Mouse (Mus musculus): ENCODE measurements at regions not wholly inside any gene's neighbourhood (a gene's known extent, or its start where the extent isn't known, plus 50 kb on each side); places are given as distances from the start of the nearest gene placed in this dataset.
A peak's percentile ranks its signal among the peaks of the same experiment; 100 is the strongest.
"Not testable (repeated sequence)": the region's sequence is repeated elsewhere in the genome, so short reads cannot be mapped to it uniquely, and the experiment has no call there.

- H3K4me2 ChIP-seq (ENCODE audit: low read depth): no peak overlapping the region
- TF ChIP-seq MYOG (IDR thresholded peaks at IDR 0.05; ENCODE audit: control insufficient read depth in 1 of 3, insufficient read depth in 1 of 3, insufficient read length in 2 of 3, low read depth in 2 of 3) (peak in 1 of 3 experiments; percentile 95), REST (IDR thresholded peaks at IDR 0.05; ENCODE audit: insufficient read depth, insufficient read length) (no peak), POLR2AphosphoS2 (IDR thresholded peaks at IDR 0.05; ENCODE audit: insufficient read length, low read depth) (no peak), MAX (IDR thresholded peaks at IDR 0.05; ENCODE audit: low read depth) (no peak), POLR2A (IDR thresholded peaks at IDR 0.05; ENCODE audit: insufficient read length, low read depth) (no peak), SRF (IDR thresholded peaks at IDR 0.05; ENCODE audit: control insufficient read depth, insufficient read length, low read depth) (no peak), TCF3 (IDR thresholded peaks at IDR 0.05; ENCODE audit: insufficient read length, low read depth) (no peak), USF1 (IDR thresholded peaks at IDR 0.05; ENCODE audit: low read depth) (no peak), TCF12 (IDR thresholded peaks at IDR 0.05; ENCODE audit: insufficient read depth, poor library complexity, severe bottlenecking) (peak; percentile 53), CEBPB (IDR thresholded peaks at IDR 0.05; ENCODE audit: insufficient read depth, poor library complexity, severe bottlenecking) (no peak), E2F4 (IDR thresholded peaks at IDR 0.05; ENCODE audit: insufficient read depth) (no peak), MYOD1 (IDR thresholded peaks at IDR 0.05; ENCODE audit: control insufficient read depth in 1 of 3, insufficient read length in 2 of 3, low read depth in 2 of 3) (peak; percentile 58 to 92 (median 80))
- no peak overlapping the region for H3K4me3 ChIP-seq
- no peaks in the 10 kb centered on the region for H3K27me3 ChIP-seq (ENCODE audit: control insufficient read depth, insufficient read depth, insufficient read length)
- H3K36me3 ChIP-seq (ENCODE audit: control insufficient read depth, insufficient read depth): no peaks in the 10 kb centered on the region
- H3K79me2 ChIP-seq (ENCODE audit: control insufficient read depth, insufficient read depth): no peaks in the 10 kb centered on the region
- H3ac ChIP-seq (ENCODE audit: control insufficient read depth, insufficient read length): no peak overlapping the region
Observed at GRCm38 (mm10) chr6:59102090-59102489, 77.7 kb upstream of the Fam13a start.

- Histone ChIP-seq H3K4me3 (no peak overlapping the region), H3K79me2 (ENCODE audit: control insufficient read depth, insufficient read depth) (no peaks in the 10 kb centered on the region), H3ac (ENCODE audit: control insufficient read depth, insufficient read length) (no peak overlapping the region), H3K4me2 (ENCODE audit: low read depth) (no peak overlapping the region), H3K27me3 (ENCODE audit: control insufficient read depth, insufficient read depth, insufficient read length) (no peaks in the 10 kb centered on the region), H3K36me3 (ENCODE audit: control insufficient read depth, insufficient read depth) (no peaks in the 10 kb centered on the region)
- TF ChIP-seq TCF3 (IDR thresholded peaks at IDR 0.05; ENCODE audit: insufficient read length, low read depth) (no peak), MYOG (IDR thresholded peaks at IDR 0.05; ENCODE audit: control insufficient read depth in 1 of 3, insufficient read depth in 1 of 3, insufficient read length in 2 of 3, low read depth in 2 of 3) (no peak), E2F4 (IDR thresholded peaks at IDR 0.05; ENCODE audit: insufficient read depth) (no peak), USF1 (IDR thresholded peaks at IDR 0.05; ENCODE audit: low read depth) (no peak), CEBPB (IDR thresholded peaks at IDR 0.05; ENCODE audit: insufficient read depth, poor library complexity, severe bottlenecking) (no peak), SRF (IDR thresholded peaks at IDR 0.05; ENCODE audit: control insufficient read depth, insufficient read length, low read depth) (no peak), MAX (IDR thresholded peaks at IDR 0.05; ENCODE audit: low read depth) (no peak), POLR2AphosphoS2 (IDR thresholded peaks at IDR 0.05; ENCODE audit: insufficient read length, low read depth) (no peak), TCF12 (IDR thresholded peaks at IDR 0.05; ENCODE audit: insufficient read depth, poor library complexity, severe bottlenecking) (no peak)
Observed at GRCm38 (mm10) chr6:59103936-59104335, 79.6 kb upstream of the Fam13a start.

GRCm38 (mm10) chr6:59104496-59104895, 80.1 kb upstream of the Fam13a start:
- TF ChIP-seq TCF12 (IDR thresholded peaks at IDR 0.05; ENCODE audit: insufficient read depth, poor library complexity, severe bottlenecking) (no peak), E2F4 (IDR thresholded peaks at IDR 0.05; ENCODE audit: insufficient read depth) (no peak), MAX (IDR thresholded peaks at IDR 0.05; ENCODE audit: low read depth) (no peak), REST (IDR thresholded peaks at IDR 0.05; ENCODE audit: insufficient read depth, insufficient read length) (no peak), MYOG (IDR thresholded peaks at IDR 0.05; ENCODE audit: control insufficient read depth in 1 of 3, insufficient read depth in 1 of 3, insufficient read length in 2 of 3, low read depth in 2 of 3) (no peak), USF1 (IDR thresholded peaks at IDR 0.05; ENCODE audit: low read depth) (no peak), TCF3 (IDR thresholded peaks at IDR 0.05; ENCODE audit: insufficient read length, low read depth) (no peak), SRF (IDR thresholded peaks at IDR 0.05; ENCODE audit: control insufficient read depth, insufficient read length, low read depth) (no peak), MYOD1 (IDR thresholded peaks at IDR 0.05; ENCODE audit: control insufficient read depth in 1 of 3, insufficient read length in 2 of 3, low read depth in 2 of 3) (no peak), POLR2AphosphoS2 (IDR thresholded peaks at IDR 0.05; ENCODE audit: insufficient read length, low read depth) (no peak)

GRCm38 (mm10) chr6:59108102-59108501, 83.8 kb upstream of the Fam13a start:
- no peaks in the 10 kb centered on the region for H3K36me3 ChIP-seq (ENCODE audit: control insufficient read depth, insufficient read depth)
- TF ChIP-seq USF1 (IDR thresholded peaks at IDR 0.05; ENCODE audit: low read depth) (no peak), CEBPB (IDR thresholded peaks at IDR 0.05; ENCODE audit: insufficient read depth, poor library complexity, severe bottlenecking) (no peak), REST (IDR thresholded peaks at IDR 0.05; ENCODE audit: insufficient read depth, insufficient read length) (no peak), TCF3 (IDR thresholded peaks at IDR 0.05; ENCODE audit: insufficient read length, low read depth) (no peak), POLR2A (IDR thresholded peaks at IDR 0.05; ENCODE audit: insufficient read length, low read depth) (no peak)

More at GRCm38 (mm10) chr6:59104496-59104895, 80.1 kb upstream of the Fam13a start:
- Histone ChIP-seq H3K36me3 (ENCODE audit: control insufficient read depth, insufficient read depth) (no peaks in the 10 kb centered on the region), H3K4me3 (no peak overlapping the region), H3K27me3 (ENCODE audit: control insufficient read depth, insufficient read depth, insufficient read length) (no peaks in the 10 kb centered on the region), H3K79me2 (ENCODE audit: control insufficient read depth, insufficient read depth) (no peaks in the 10 kb centered on the region), H3K4me2 (ENCODE audit: low read depth) (no peak overlapping the region), H3ac (ENCODE audit: control insufficient read depth, insufficient read length) (no peak overlapping the region)

GRCm38 (mm10) chr6:59132410-59132809, 76.3 kb upstream of the Tigd2 start:
- no peak overlapping the region for H3ac ChIP-seq (ENCODE audit: control insufficient read depth, insufficient read length)
- TF ChIP-seq POLR2A (IDR thresholded peaks at IDR 0.05; ENCODE audit: insufficient read length, low read depth): no peak
- TF ChIP-seq POLR2AphosphoS2 (IDR thresholded peaks at IDR 0.05; ENCODE audit: insufficient read length, low read depth): no peak
- TF ChIP-seq SRF (IDR thresholded peaks at IDR 0.05; ENCODE audit: control insufficient read depth, insufficient read length, low read depth): no peak
- TF ChIP-seq REST (IDR thresholded peaks at IDR 0.05; ENCODE audit: insufficient read depth, insufficient read length): no peak
- no peak for TF ChIP-seq USF1 (IDR thresholded peaks at IDR 0.05; ENCODE audit: low read depth)
- TF ChIP-seq CEBPB (IDR thresholded peaks at IDR 0.05; ENCODE audit: insufficient read depth, poor library complexity, severe bottlenecking): no peak
- no peak for TF ChIP-seq MYOG (IDR thresholded peaks at IDR 0.05; ENCODE audit: control insufficient read depth in 1 of 3, insufficient read depth in 1 of 3, insufficient read length in 2 of 3, low read depth in 2 of 3)
- no peak for TF ChIP-seq MAX (IDR thresholded peaks at IDR 0.05; ENCODE audit: low read depth)
- TF ChIP-seq E2F4 (IDR thresholded peaks at IDR 0.05; ENCODE audit: insufficient read depth): no peak
- TF ChIP-seq MYOD1 (IDR thresholded peaks at IDR 0.05; ENCODE audit: control insufficient read depth in 1 of 3, insufficient read length in 2 of 3, low read depth in 2 of 3): no peak
- TF ChIP-seq TCF3 (IDR thresholded peaks at IDR 0.05; ENCODE audit: insufficient read length, low read depth): no peak
- no peak for TF ChIP-seq TCF12 (IDR thresholded peaks at IDR 0.05; ENCODE audit: insufficient read depth, poor library complexity, severe bottlenecking)
- H3K36me3 ChIP-seq (ENCODE audit: control insufficient read depth, insufficient read depth): no peaks in the 10 kb centered on the region
- H3K79me2 ChIP-seq (ENCODE audit: control insufficient read depth, insufficient read depth): no peaks in the 10 kb centered on the region
- no peak overlapping the region for H3K4me2 ChIP-seq (ENCODE audit: low read depth)
- H3K4me3 ChIP-seq: no peak overlapping the region
- no peaks in the 10 kb centered on the region for H3K27me3 ChIP-seq (ENCODE audit: control insufficient read depth, insufficient read depth, insufficient read length)

More at GRCm38 (mm10) chr6:59108102-59108501, 83.8 kb upstream of the Fam13a start:
- no peaks in the 10 kb centered on the region for H3K27me3 ChIP-seq (ENCODE audit: control insufficient read depth, insufficient read depth, insufficient read length)
- no peak overlapping the region for H3ac ChIP-seq (ENCODE audit: control insufficient read depth, insufficient read length)
- no peak overlapping the region for H3K4me2 ChIP-seq (ENCODE audit: low read depth)
- H3K4me3 ChIP-seq: no peak overlapping the region
- no peaks in the 10 kb centered on the region for H3K79me2 ChIP-seq (ENCODE audit: control insufficient read depth, insufficient read depth)

GRCm38 (mm10) chr6:59133800-59134199, 74.9 kb upstream of the Tigd2 start:
- not testable (repeated sequence) for H3K4me2 ChIP-seq (ENCODE audit: low read depth); H3K4me3 ChIP-seq; H3K27me3 ChIP-seq (ENCODE audit: control insufficient read depth, insufficient read depth, insufficient read length); H3ac ChIP-seq (ENCODE audit: control insufficient read depth, insufficient read length); H3K79me2 ChIP-seq (ENCODE audit: control insufficient read depth, insufficient read depth); H3K36me3 ChIP-seq (ENCODE audit: control insufficient read depth, insufficient read depth)
